Mouse (Mus musculus) hindbrain, embryonic 13.5 days (tissue): ENCODE results near the gene 3110040N11Rik. TPM values are rescaled to one million over a fixed set of nuclear protein-coding genes. Genes with fewer than 3 reads are reported as not detected.
A peak's percentile ranks its signal among the peaks of the same experiment; 100 is the strongest.

Experiments used
- ATAC-seq: fragments of 200-750 bp; cut with Nextera tagmentation; 2 replicates; pipeline ENCODE4 v1.8.0; 2017; ENCODE audit warnings: moderate TSS enrichment; ENCODE audit not compliant: low FRiP score
- H3K27ac ChIP-seq: fragments of 300-500 bp; sonication (generic); 2 replicates; pipeline ENCODE4 v1.5.1; 2015; ENCODE audit warnings: inconsistent platforms, mild to moderate bottlenecking, moderate library complexity
- H3K27me3 ChIP-seq: fragments of 300-500 bp; sonication (generic); 2 replicates; pipeline ENCODE4 v1.6.1; 2015; ENCODE audit warnings: mild to moderate bottlenecking, inconsistent platforms
- H3K36me3 ChIP-seq: fragments of 300-500 bp; sonication (generic); 2 replicates; pipeline ENCODE4 v1.6.1; 2015; ENCODE audit warnings: mild to moderate bottlenecking, inconsistent platforms
- H3K4me1 ChIP-seq: fragments of 300-500 bp; sonication (generic); replicated peaks from 2 replicates; pipeline ENCODE4 v1.6.1; 2015; ENCODE audit warnings: inconsistent platforms
- H3K4me2 ChIP-seq: fragments of 300-500 bp; sonication (generic); 2 replicates; pipeline ENCODE4 v1.6.1; 2015; ENCODE audit warnings: inconsistent platforms, mild to moderate bottlenecking, moderate library complexity
- H3K4me3 ChIP-seq: fragments of 300-500 bp; sonication (generic); 2 replicates; pipeline ENCODE4 v1.5.1; 2015; ENCODE audit warnings: mild to moderate bottlenecking, inconsistent platforms
- H3K9ac ChIP-seq: fragments of 300-500 bp; sonication (generic); 2 replicates; pipeline ENCODE4 v1.6.1; 2015; ENCODE audit warnings: mild to moderate bottlenecking, inconsistent platforms
- H3K9me3 ChIP-seq: fragments of 300-500 bp; sonication (generic); 2 replicates; pipeline ENCODE4 v1.6.1; 2016; ENCODE audit warnings: inconsistent platforms
- WGBS: fragments of 180-500 bp; shearing (Covaris S2); methylation state at CpG from one replicate; pipeline ENCODE4 v1.1.7; 2015; 5-methylcytosine and 5-hydroxymethylcytosine counted together
- polyA plus RNA-seq: library from polyadenylated mRNA; unstranded; fragments of >200 nt; fragmentation: Nextera tagmentation; extraction: Ambion mirVana; gene quantifications from 2 replicates; pipeline ENCODE4 v1.2.1, GENCODE M21; 2015

The 3110040N11Rik gene
- polyA plus RNA-seq, 1 experiment from 2014 or later, result 52.7 TPM

DNA sequence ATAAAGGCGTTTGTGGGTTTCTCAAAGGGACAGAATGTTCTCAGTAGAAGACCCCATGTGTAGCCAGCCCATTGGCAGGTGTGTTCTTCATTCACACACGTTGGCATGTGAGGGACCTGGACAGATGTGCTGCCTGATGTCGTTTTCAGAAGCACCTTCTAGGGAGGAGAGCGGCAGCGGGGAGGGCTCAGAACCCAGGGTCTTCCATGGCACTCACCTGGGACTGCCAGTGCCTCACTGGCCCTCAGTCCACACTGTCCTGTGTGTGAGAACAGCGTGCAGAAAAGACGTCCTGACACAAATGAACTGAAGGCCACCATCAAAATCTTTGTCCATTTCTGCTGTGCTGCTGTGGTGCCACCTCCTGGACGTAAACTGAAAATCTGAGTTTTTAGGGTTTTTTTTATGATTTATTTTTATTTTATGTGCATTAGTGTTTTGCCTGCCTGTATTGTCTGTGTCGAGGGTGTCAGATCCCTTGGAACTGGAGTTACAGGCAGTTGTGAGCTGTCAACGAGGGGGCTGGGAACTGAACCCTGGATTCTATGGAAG, 11.5 kb downstream of the 3110040N11Rik start:
- H3K9ac ChIP-seq, result no peak overlapping the region
- H3K27ac ChIP-seq, result peak overlapping the region; percentile 30; the same call in 1 of the 2 replicates
- H3K9me3 ChIP-seq, result no peaks in the 10 kb centered on the region
- H3K4me2 ChIP-seq, result no peak overlapping the region
- no peak overlapping the region for H3K4me3 ChIP-seq
- H3K4me1 ChIP-seq, result 0 out of 2 replicates have a peak, but pooled peaks cover 3% of the 10 kb centered on the region
- no peaks in the 10 kb centered on the region for H3K27me3 ChIP-seq
- WGBS, result 78% methylated on average over 10 of the region's 10 CpGs
- 0 out of 2 replicates have a peak, but pooled peaks have one; percentile 32 for ATAC-seq
- H3K36me3 ChIP-seq, result peaks cover 35% of the 10 kb centered on the region

DNA sequence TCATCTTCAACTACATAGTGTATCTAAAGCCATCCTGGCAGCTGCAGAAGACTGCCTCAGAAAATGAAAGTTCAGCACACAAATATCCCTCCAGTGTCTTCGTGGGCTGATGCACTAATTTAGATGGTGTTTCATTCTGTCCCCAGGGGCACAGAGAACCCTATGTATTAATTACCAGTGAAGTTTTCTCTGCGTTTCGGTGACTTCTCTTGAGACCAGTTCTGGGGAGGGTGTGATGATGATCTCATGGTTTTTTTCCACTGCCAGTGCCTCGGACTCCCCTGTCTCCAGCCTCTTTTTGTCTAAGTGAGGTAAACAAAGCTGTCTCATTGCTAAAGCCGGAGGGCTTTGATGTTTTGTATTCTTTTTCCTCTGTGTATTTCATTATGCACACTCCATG, 14.0 kb downstream of the 3110040N11Rik start:
- 67% methylated on average over 5 of the region's 5 CpGs for WGBS
- H3K27ac ChIP-seq, result no peak overlapping the region
- H3K9ac ChIP-seq, result no peak overlapping the region
- ATAC-seq, result no peak
- peaks cover 3% of the 10 kb centered on the region; the same call in 1 of the 2 replicates for H3K4me1 ChIP-seq
- H3K36me3 ChIP-seq, result peaks cover 18% of the 10 kb centered on the region
- no peaks in the 10 kb centered on the region for H3K27me3 ChIP-seq
- H3K4me3 ChIP-seq, result no peak overlapping the region
- no peaks in the 10 kb centered on the region for H3K9me3 ChIP-seq
- no peak overlapping the region for H3K4me2 ChIP-seq

DNA sequence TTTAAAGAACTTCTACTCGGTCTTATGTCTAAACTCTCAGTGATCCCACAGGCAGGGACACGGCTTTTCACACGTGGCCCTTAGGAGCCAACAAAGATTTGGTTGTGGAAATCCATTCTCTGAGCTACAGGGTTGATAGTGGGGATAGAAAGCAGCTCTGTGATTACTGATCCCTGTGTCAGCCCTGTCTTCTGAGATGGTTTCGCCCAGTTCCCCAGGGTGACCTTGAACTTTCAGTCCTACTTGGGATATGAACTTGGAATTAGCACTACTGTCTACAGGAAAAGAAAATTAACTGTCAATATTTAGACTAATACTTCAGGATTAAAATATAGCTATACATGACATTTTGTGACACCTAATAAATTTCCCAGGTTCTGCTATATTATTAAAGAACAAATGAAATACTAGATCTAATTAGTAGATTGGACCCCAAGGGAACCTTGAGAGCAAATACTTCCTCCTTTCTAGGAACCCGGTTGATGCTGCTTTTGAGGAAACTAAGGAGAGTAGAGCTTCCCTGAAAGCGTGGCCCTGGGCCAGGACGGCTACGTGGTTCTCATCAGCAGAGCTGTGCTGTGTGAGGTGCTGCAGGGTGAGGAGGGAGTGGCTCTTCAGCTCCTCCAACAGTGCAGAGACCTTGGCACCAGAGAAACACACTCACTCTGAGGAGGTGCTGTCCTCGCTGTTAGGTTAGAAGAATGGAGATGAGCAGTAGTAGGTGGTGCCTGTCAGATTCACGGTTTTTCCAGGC, 16.3 kb downstream of the 3110040N11Rik start:
- no peak overlapping the region for H3K4me2 ChIP-seq
- no peak overlapping the region for H3K9ac ChIP-seq
- no peak for ATAC-seq
- WGBS, result 81% methylated on average over 10 of the region's 10 CpGs
- no peak overlapping the region for H3K4me3 ChIP-seq
- no peak overlapping the region for H3K27ac ChIP-seq
- no peaks in the 10 kb centered on the region for H3K9me3 ChIP-seq
- peaks cover 3% of the 10 kb centered on the region; the same call in 1 of the 2 replicates for H3K4me1 ChIP-seq
- H3K36me3 ChIP-seq, result peaks cover 7% of the 10 kb centered on the region
- no peaks in the 10 kb centered on the region for H3K27me3 ChIP-seq

DNA sequence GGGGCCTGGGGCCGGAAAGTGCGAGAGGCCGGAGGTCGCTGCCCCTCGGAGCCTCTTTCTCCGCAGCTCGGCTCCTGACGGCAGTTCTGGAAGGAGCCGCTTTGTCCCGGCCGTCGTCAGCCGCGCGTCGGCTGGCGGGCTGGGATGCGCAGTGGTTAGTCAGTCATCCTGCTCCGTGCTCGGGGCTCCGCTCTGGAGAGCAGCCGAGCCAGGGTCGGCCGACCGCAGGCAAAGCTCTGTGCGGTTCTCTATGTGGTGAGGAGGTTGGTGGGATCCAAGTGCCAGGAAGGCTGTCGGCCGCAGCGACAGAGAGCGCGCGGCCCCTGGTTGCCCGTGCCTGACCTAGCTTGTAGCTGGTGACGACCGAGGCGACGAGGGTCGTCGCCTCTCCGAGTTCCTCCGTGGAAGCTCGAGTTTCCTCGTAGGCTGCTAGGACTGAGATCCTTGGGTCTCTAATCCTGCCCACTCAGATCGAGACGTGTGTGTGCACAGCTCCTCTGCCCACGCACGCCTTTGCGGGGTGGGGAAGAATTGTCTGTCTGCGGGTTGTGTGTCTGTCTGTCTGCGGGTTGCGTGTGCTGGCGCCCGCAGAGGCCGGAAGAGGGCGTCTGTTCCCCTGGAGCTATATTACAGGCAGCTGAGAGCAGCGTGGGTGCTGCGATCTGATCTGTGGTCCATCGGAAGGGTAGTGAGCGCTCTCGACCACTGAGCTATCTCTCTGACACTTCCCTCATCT, 26.0 kb downstream of the 3110040N11Rik start:
- peak overlapping the region; percentile 91 for H3K27ac ChIP-seq
- WGBS, result 3% methylated on average over 60 of the region's 60 CpGs
- peaks cover 18% of the 10 kb centered on the region for H3K4me1 ChIP-seq
- no peaks in the 10 kb centered on the region for H3K27me3 ChIP-seq
- peak overlapping the region; percentile 91 for H3K4me2 ChIP-seq
- no peaks in the 10 kb centered on the region for H3K9me3 ChIP-seq
- peak; percentile 82 for ATAC-seq
- H3K36me3 ChIP-seq, result no peaks in the 10 kb centered on the region
- peak overlapping the region; percentile 98 for H3K4me3 ChIP-seq
- H3K9ac ChIP-seq, result peak overlapping the region; percentile 94

DNA sequence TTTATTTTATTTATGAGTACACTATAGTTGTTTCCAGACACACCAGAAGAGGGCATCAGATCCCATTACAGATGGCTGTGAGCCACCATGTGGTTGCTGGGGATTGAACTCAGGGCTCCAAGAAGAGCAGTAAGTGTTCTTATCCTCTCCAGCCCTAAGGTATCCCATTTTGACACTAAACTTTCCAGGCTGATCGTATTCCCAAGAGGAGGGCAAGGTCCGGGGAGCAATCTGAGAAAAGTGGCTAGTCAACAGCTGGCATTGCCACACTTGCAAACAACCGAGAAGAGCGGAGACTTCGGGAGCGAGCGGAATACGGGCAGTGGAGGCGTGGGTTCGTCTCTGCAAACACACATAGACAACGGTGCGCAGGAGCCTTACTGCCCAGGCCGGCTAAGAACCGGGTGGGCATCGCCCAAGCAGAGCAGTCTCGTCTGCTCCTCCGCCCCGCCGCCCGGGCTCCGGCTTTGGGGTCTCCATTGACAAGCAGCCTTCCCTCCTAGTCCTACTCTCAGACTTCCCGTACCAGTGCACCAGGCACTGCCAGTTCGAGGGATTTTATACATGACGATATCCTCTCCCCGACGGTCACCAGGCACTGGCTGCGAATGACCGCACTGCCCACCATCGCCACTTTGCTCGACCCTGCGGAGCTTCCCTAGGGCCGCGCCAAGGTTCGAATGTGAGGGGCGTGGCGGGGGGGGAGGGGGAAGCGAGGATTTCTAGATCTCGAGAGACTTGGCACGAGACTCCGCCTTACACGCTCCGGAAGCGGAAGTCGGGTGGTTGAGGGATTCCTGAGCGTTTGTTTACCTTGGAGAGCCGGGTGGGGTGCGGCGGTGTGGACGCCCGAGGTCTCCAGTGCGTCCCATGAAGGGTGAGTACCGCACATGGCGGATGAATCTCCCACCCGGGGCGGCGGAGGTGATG, 26.8 kb downstream of the 3110040N11Rik start, which contains the start of gene Ramac:
Gene Ramac (plus strand): TSS at position 746 of the 930 bp plus-strand sequence.
- Histone ChIP-seq H3K27me3 (no peaks in the 10 kb centered on the region), H3K4me3 (peak within 1 kb of the TSS; percentile 98), H3K4me1 (peaks cover 18% of the 10 kb centered on the region), H3K36me3 (no peaks in the 10 kb centered on the region), H3K4me2 (peak within 1 kb of the TSS; percentile 91), H3K9me3 (no peaks in the 10 kb centered on the region), H3K9ac (peak within 1 kb of the TSS; percentile 94), H3K27ac (peak within 1 kb of the TSS; percentile 91)
- ATAC-seq, result peak; percentile 96
- under 1% methylated on average over 56 of the region's 56 CpGs for WGBS

DNA sequence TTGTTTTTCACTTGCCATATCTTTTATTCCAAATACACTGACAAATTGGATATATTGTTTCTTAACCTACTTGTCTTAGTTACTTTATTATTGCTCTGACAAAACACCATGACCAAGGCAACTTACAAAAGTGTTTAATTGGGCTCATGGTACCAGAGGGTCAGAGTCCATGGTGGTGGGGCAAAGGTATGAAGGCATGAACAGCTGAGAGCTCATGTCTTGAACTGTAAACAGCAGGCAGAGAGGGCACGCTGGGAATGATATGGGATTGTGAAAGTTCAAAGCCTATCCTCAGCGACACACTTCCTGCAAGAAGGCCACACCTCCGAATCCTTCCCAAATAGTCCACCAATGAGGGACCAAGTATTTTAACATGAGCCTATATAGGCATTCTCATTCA, 41.3 kb downstream of the 3110040N11Rik start:
- no peak overlapping the region for H3K27ac ChIP-seq
- no peak overlapping the region for H3K4me3 ChIP-seq
- H3K36me3 ChIP-seq, result no peaks in the 10 kb centered on the region
- ATAC-seq, result no peak
- H3K4me2 ChIP-seq, result no peak overlapping the region
- H3K27me3 ChIP-seq, result no peaks in the 10 kb centered on the region
- no peaks in the 10 kb centered on the region for H3K4me1 ChIP-seq
- 80% methylated on average over 3 of the region's 3 CpGs for WGBS
- no peaks in the 10 kb centered on the region for H3K9me3 ChIP-seq
- H3K9ac ChIP-seq, result no peak overlapping the region

DNA sequence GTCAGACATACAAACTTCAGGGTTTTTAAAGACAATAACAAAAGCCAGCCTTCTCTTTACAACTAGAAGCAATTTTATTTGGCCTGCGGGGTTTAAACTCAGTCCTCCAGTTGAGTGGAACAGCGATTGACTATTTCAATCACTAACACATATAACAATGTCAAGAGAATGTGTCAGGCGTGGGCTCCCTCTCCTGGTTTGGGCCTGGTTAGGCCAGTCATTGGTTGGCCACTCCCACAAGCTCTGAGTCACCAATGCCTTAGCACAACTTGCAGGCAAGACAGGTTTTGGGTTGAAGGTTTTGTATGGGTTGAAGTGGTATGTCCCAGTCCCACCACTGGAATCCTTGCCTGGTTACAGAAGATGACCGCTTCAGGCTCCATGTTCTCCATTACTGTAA, 45.1 kb downstream of the 3110040N11Rik start:
- Histone ChIP-seq H3K27me3 (no peaks in the 10 kb centered on the region), H3K36me3 (no peaks in the 10 kb centered on the region), H3K4me2 (no peak overlapping the region), H3K9ac (no peak overlapping the region), H3K9me3 (no peaks in the 10 kb centered on the region), H3K4me1 (no peaks in the 10 kb centered on the region), H3K27ac (no peak overlapping the region), H3K4me3 (no peak overlapping the region)
- WGBS, result 75% methylated on average over 4 of the region's 4 CpGs
- no peak for ATAC-seq

DNA sequence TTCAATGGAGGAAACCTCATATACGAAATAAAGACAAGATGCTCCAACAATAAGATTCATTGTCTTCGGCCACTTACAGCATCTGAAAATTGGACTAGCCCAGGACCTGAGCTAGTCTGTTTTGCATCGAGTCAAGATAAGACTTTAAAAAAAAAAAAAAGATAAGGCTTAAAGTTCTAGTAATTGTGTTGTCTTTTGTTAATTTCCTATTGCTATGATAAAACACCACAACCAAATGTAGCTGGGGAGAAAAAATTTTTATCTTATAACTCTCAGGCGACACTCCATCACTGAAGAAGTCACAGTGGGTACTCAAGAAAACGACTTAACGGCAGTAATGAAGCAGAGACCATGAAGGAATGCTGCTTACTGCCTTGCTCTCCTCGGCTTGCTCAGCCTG, 49.3 kb downstream of the 3110040N11Rik start:
- ATAC-seq, result no peak
- Histone ChIP-seq H3K36me3 (no peaks in the 10 kb centered on the region), H3K9me3 (no peaks in the 10 kb centered on the region), H3K27ac (no peak overlapping the region), H3K4me1 (no peaks in the 10 kb centered on the region), H3K4me2 (no peak overlapping the region), H3K9ac (no peak overlapping the region), H3K4me3 (no peak overlapping the region), H3K27me3 (no peaks in the 10 kb centered on the region)
- 92% methylated on average over 7 of the region's 7 CpGs for WGBS

DNA sequence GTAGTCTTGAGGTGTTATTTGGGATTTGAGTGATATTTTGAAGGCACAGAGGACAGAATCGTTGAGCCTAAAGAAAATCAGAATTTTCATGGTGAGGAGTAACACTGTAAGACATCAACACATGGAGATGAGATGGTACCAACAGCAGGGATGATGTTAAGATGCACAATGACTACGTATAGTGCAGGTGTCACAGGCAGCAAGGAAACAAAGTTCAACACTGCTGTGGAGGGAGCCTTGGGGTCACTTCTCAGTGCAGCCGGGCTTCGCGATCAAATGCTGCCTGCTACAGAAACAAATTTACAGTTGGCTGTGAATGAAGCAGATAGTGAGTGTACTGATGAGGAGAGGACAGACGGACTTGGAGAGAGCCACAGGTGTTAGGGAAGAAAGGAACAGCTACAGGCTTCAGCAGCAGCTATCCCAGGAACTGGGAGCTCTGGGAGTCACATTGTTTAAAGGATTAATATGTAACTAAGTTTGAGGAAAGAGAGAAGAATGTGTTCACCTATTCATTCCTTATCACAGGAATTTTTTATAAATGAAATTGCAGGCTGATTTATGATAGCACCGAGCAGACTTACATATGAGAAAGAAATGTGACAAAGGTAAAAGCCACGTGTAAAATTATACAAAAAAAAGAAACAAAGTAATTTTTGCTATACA, 50.4 kb downstream of the 3110040N11Rik start:
- 82% methylated on average over 8 of the region's 8 CpGs for WGBS

DNA sequence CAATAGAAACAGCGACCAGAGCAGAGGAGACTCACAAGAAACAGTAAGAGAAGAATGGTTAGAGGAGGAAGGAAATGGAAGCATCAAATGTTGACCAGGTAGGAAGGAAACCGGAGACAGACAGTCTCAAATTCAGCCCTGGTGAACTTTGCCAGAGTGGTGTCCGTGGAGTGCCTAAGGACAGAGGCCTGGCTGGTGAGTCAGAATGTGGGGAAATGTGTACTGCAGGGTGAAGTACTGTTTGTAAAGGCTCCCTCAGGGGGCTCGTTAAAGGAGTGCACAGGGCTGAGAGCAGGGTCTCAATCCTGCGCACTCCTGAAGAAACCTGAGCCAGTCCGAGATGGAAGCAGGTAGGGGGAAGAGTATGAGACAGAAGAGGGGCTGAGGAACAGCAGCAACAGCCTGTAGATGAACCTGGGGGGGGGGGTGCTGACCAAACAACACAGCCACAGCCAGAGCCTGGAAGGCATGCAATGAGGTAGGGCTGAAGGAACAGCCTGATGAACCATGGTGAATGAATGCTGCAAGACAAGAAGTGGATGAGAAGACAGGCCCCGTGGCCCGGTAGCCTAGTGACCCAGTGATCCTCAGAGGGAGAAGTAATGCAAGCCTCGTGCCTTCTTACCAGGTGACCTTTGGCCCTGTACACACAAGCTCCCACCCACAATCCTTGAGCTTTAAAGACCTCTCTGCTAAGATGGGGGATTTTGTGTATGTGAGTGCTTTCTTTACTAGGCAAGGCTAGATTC, 53.8 kb downstream of the 3110040N11Rik start:
- Histone ChIP-seq H3K9me3 (no peaks in the 10 kb centered on the region), H3K4me2 (no peak overlapping the region), H3K27me3 (no peaks in the 10 kb centered on the region), H3K4me1 (no peaks in the 10 kb centered on the region), H3K27ac (no peak overlapping the region), H3K9ac (no peak overlapping the region), H3K36me3 (no peaks in the 10 kb centered on the region), H3K4me3 (no peak overlapping the region)
- no peak for ATAC-seq
- 72% methylated on average over 9 of the region's 9 CpGs for WGBS

More for the DNA sequence above, 50.4 kb downstream of the 3110040N11Rik start:
- H3K36me3 ChIP-seq, result no peaks in the 10 kb centered on the region
- H3K4me3 ChIP-seq, result no peak overlapping the region
- no peaks in the 10 kb centered on the region for H3K4me1 ChIP-seq
- ATAC-seq, result no peak
- H3K9me3 ChIP-seq, result no peaks in the 10 kb centered on the region
- no peak overlapping the region for H3K27ac ChIP-seq
- H3K27me3 ChIP-seq, result no peaks in the 10 kb centered on the region
- H3K9ac ChIP-seq, result no peak overlapping the region
- H3K4me2 ChIP-seq, result no peak overlapping the region
